27 mouse cellular contexts compared by ENCODE assay signal in the genomic region with DNA sequence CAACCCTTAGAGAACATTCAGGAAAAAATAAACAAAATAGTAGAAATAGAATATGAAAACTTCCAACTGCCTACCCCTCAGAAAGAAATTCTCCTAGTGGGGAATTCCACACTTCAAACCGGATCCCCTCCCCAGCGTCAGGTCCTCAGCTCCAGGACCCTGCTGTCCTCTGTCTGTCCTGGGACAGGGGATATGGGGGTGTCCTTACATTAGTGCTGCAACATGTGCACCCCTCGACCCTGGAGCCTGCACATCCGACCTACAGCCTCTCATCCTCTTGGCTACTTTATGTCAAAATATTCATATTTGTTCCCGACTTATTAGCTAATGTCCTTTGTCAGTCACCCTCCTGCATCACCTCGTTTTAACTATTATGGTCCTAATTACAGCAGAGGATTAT.
"Had no signal": no experiment of that assay in that cellular context is flagged by ENCODE, and none has a peak within 500 bp of the region (broad histone marks: within the 10 kb centered on the region; RNA-seq: fewer than 3 reads in every experiment).

No protein-coding gene starts in this region.

- H3K4me3 ChIP-seq: embryonic facial prominence, embryonic 10.5 days; embryonic facial prominence, embryonic 12.5 days; embryonic facial prominence, embryonic 13.5 days; embryonic facial prominence, embryonic 15.5 days; erythroblast, embryonic 14.5 days; forebrain, embryonic 10.5 days; forebrain, embryonic 12.5 days; forebrain, embryonic 13.5 days; forebrain, embryonic 15.5 days; gastrocnemius, adult 2 months had no signal

- ATAC-seq: forebrain, embryonic 13.5 days; forebrain, embryonic 14.5 days; forebrain, embryonic 15.5 days; forebrain, embryonic 16.5 days; forebrain, postnatal 0 days had no signal

- H3K36me3 ChIP-seq: embryonic facial prominence, embryonic 10.5 days; embryonic facial prominence, embryonic 12.5 days; embryonic facial prominence, embryonic 13.5 days; embryonic facial prominence, embryonic 15.5 days; forebrain, embryonic 10.5 days; forebrain, embryonic 12.5 days; forebrain, embryonic 15.5 days had no signal

- H3K4me2 ChIP-seq: embryonic facial prominence, embryonic 12.5 days; embryonic facial prominence, embryonic 15.5 days; forebrain, embryonic 12.5 days; forebrain, embryonic 13.5 days; forebrain, embryonic 15.5 days had no signal

- H3K9ac ChIP-seq: embryonic facial prominence, embryonic 12.5 days; embryonic facial prominence, embryonic 13.5 days; embryonic facial prominence, embryonic 15.5 days; forebrain, embryonic 12.5 days; forebrain, embryonic 13.5 days; forebrain, embryonic 15.5 days; forebrain, postnatal 0 days had no signal

- H3K4me1 ChIP-seq: forebrain, embryonic 13.5 days; forebrain, embryonic 15.5 days had no signal

- H3K27me3 ChIP-seq: forebrain, embryonic 12.5 days; forebrain, embryonic 13.5 days; forebrain, embryonic 15.5 days had no signal

- DNase-seq: cerebellum, adult 18-20 months; cerebellum, adult 2 months; cerebellum, adult 8-10 months; cerebellum, adult 9-10 months; cerebellum, adult 9-11 months; cerebellum, postnatal 10 days; cerebellum, postnatal 14 days; cerebellum, postnatal 25 days; cerebellum, postnatal 36 days; embryo, embryonic 11 days; forebrain, postnatal 0 days; gastrocnemius, adult 2 months; gastrocnemius, postnatal 10 days; gastrocnemius, postnatal 14 days; gastrocnemius, postnatal 25 days; gastrocnemius, postnatal 36 days had no signal

- H3K9me3 ChIP-seq: embryonic facial prominence, embryonic 10.5 days; embryonic facial prominence, embryonic 12.5 days; embryonic facial prominence, embryonic 13.5 days; embryonic facial prominence, embryonic 15.5 days; forebrain, embryonic 10.5 days; forebrain, embryonic 12.5 days; forebrain, embryonic 13.5 days; forebrain, embryonic 15.5 days had no signal

- H3K27ac ChIP-seq: embryonic facial prominence, embryonic 12.5 days; embryonic facial prominence, embryonic 13.5 days; embryonic facial prominence, embryonic 15.5 days; forebrain, embryonic 10.5 days; forebrain, embryonic 12.5 days; forebrain, embryonic 13.5 days; forebrain, embryonic 15.5 days; gastrocnemius, adult 2 months had no signal
